Mouse (Mus musculus): ENCODE results near the gene Rab11b. TPM values are rescaled to one million over a fixed set of nuclear protein-coding genes. Genes with fewer than 3 reads are reported as not detected.
"Not testable (repeated sequence)": the region's sequence is repeated elsewhere in the genome, so short reads cannot be mapped to it uniquely, and the experiment has no call there.

Rab11b gene
- polyA plus RNA-seq, 1 experiment from 2014 or later = 220 TPM

DNA sequence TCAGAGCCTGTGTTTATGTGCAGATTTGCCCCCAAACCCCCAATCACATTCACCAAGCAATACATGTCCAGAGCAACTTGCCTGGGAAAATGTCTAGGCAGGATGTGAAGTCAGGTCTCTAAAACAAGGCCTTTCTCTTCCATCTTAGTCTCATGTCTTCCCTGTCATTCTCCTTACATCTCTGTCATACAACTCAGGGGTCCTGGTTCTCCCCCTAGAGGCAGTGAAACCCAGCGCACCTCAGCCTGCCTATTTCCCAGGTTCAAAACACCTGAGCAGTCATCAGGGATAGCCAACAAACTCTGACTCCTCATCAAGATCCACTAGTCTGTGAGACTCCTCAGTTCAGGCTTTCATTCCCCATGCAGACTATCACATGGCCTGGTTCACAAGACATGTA, 5.7 kb downstream of the Rab11b start:
- H3K4me1 ChIP-seq (ENCODE audit: control insufficient read depth, insufficient read depth, low read length) = peaks cover 36% of the 10 kb centered on the region
- H3K9ac ChIP-seq (ENCODE audit: low read depth, low read length) = no peak overlapping the region
- 75% methylated on average over 1 of the region's 1 CpGs for WGBS
- no peaks in the 10 kb centered on the region for H3K9me3 ChIP-seq (ENCODE audit: control insufficient read depth, low read length)
- H3K4me2 ChIP-seq (ENCODE audit: low read depth, low read length) = no peak overlapping the region
- H3K4me3 ChIP-seq (ENCODE audit: low read length) = no peak overlapping the region
- H3K36me3 ChIP-seq (ENCODE audit: control insufficient read depth, insufficient read depth, low read length) = no peaks in the 10 kb centered on the region; the same call in 1 of the 2 replicates
- no peak for ATAC-seq
- H3K27ac ChIP-seq (ENCODE audit: low read length) = no peak overlapping the region
- H3K27me3 ChIP-seq (replicated peaks; ENCODE audit: control insufficient read depth, insufficient read depth, low read length) = no peaks in the 10 kb centered on the region

DNA sequence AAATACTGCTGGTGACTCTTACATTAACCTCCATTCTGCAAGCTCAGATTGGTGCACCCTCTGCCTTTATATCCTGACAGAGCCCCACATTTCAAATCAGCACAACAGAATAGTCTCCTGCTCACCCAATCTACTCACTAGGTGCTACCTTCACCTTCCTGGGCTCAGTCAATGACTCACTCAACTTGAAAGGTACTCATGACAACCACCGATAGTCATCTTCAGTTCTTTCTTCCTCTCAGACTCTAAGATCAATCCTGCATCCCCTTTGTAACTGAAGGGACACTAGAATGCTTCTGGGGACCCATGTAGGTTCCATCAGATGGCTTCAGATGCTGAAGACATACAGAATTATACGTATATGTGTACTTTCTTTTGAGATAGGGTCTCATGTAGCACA, 8.0 kb downstream of the Rab11b start:
- Histone ChIP-seq H3K9me3 (ENCODE audit: control insufficient read depth, low read length) (no peaks in the 10 kb centered on the region), H3K4me3 (ENCODE audit: low read length) (no peak overlapping the region), H3K27me3 (replicated peaks; ENCODE audit: control insufficient read depth, insufficient read depth, low read length) (no peaks in the 10 kb centered on the region), H3K27ac (ENCODE audit: low read length) (no peak overlapping the region), H3K36me3 (ENCODE audit: control insufficient read depth, insufficient read depth, low read length) (peaks cover 8% of the 10 kb centered on the region), H3K9ac (ENCODE audit: low read depth, low read length) (no peak overlapping the region), H3K4me2 (ENCODE audit: low read depth, low read length) (no peak overlapping the region), H3K4me1 (ENCODE audit: control insufficient read depth, insufficient read depth, low read length) (peaks cover 22% of the 10 kb centered on the region)
- 92% methylated on average over 2 of the region's 2 CpGs for WGBS
- no peak for ATAC-seq

DNA sequence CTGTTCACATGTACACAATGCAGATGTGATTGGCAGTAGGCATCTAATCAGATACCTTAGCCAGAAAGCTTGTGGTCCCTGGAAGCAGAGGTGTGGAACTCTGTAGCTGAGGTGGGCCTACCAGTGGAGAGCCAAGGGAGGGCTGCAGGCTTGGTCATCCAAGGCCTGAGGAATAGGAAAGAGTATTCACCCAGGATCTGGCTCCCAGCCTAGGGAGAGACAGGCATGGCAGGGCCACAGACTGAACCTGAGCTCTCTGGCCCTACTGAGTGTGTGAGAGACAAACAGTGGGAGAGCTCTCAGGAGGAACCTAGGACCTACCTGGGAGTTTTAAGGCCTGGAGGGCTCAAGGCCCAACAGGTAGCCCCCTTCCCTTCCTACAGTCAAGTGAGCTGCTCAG, 9.1 kb downstream of the Rab11b start:
- H3K4me2 ChIP-seq (ENCODE audit: low read depth, low read length) = no peak overlapping the region
- H3K4me3 ChIP-seq (ENCODE audit: low read length) = no peak overlapping the region
- peaks cover 11% of the 10 kb centered on the region for H3K4me1 ChIP-seq (ENCODE audit: control insufficient read depth, insufficient read depth, low read length)
- H3K9ac ChIP-seq (ENCODE audit: low read depth, low read length) = no peak overlapping the region
- ATAC-seq = no peak
- peaks cover 8% of the 10 kb centered on the region for H3K36me3 ChIP-seq (ENCODE audit: control insufficient read depth, insufficient read depth, low read length)
- H3K27me3 ChIP-seq (replicated peaks; ENCODE audit: control insufficient read depth, insufficient read depth, low read length) = no peaks in the 10 kb centered on the region
- no peaks in the 10 kb centered on the region for H3K9me3 ChIP-seq (ENCODE audit: control insufficient read depth, low read length)
- H3K27ac ChIP-seq (ENCODE audit: low read length) = no peak overlapping the region

DNA sequence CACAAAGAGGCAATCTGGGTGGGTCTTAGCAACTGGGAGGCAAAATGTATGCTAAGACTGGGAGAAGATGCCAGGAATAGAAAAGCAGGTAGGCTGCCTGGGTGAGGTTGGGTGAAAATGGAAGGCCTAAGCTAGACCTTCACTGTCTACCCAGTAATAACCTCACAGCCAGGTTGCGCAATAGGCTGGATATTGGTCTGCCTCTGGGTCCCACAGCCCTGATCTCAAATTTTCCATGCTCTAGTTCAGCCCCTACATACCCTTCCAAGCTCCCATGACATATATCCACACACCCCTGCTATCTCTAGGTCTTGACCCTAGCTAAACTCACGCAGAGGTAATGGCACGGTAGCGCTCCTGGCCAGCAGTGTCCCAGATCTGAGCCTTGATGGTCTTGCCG, 10.9 kb downstream of the Rab11b start:
- H3K9ac ChIP-seq (ENCODE audit: low read depth, low read length) = no peak overlapping the region
- H3K36me3 ChIP-seq (ENCODE audit: control insufficient read depth, insufficient read depth, low read length) = peaks cover 11% of the 10 kb centered on the region
- 96% methylated on average over 5 of the region's 5 CpGs for WGBS
- no peak overlapping the region for H3K27ac ChIP-seq (ENCODE audit: low read length)
- no peaks in the 10 kb centered on the region for H3K27me3 ChIP-seq (replicated peaks; ENCODE audit: control insufficient read depth, insufficient read depth, low read length)
- ATAC-seq = no peak
- H3K4me3 ChIP-seq (ENCODE audit: low read length) = no peak overlapping the region
- no peak overlapping the region for H3K4me2 ChIP-seq (ENCODE audit: low read depth, low read length)
- no peaks in the 10 kb centered on the region for H3K4me1 ChIP-seq (ENCODE audit: control insufficient read depth, insufficient read depth, low read length)
- H3K9me3 ChIP-seq (ENCODE audit: control insufficient read depth, low read length) = no peaks in the 10 kb centered on the region

GRCm38 (mm10) chr17:33746011-33746410, 14.3 kb downstream of the Rab11b start:
- Histone ChIP-seq H3K36me3 (ENCODE audit: control insufficient read depth, insufficient read depth, low read length) (peaks cover 11% of the 10 kb centered on the region), H3K4me3 (ENCODE audit: low read length) (no peak overlapping the region), H3K9ac (ENCODE audit: low read depth, low read length) (no peak overlapping the region), H3K4me1 (ENCODE audit: control insufficient read depth, insufficient read depth, low read length) (no peaks in the 10 kb centered on the region), H3K9me3 (ENCODE audit: control insufficient read depth, low read length) (peaks cover 7% of the 10 kb centered on the region; the same call in 1 of the 2 replicates), H3K4me2 (ENCODE audit: low read depth, low read length) (no peak overlapping the region), H3K27ac (ENCODE audit: low read length) (no peak overlapping the region), H3K27me3 (replicated peaks; ENCODE audit: control insufficient read depth, insufficient read depth, low read length) (no peaks in the 10 kb centered on the region)
- peak; percentile 69 for ATAC-seq
- WGBS = 75% methylated on average over 2 of the region's 2 CpGs

DNA sequence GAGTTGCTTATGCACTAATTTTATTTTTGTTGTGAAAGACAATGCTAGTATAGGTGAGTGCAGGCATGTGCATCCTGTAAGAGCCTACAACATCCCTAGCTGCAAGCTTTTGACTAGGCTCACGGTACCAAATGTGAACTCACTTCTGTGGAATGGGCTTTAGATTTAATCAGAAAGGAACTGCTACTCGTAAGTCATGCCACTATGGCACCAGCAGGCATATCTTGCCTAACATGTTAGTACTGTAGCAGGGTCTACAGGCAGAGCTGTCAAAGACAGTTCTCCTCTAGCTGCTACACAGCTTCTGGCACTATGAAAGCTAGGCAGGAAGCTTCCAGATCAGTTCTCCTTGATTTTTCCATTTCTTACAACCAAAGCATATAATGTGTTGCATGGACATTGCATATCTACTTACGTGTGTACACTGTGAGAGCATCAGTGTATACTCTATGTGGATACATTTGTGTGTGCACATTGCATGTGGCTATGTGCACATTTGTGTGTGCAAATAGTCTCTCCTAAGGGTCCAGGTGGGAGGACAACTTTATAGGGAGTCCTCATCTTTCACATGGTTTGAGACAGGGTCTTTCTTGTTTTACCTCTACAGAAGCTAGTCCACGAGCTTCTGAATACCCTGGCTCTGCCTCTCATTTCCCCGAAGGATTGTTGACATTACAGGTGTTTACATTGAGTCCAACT, 15.5 kb downstream of the Rab11b start:
- Histone ChIP-seq H3K27me3 (replicated peaks; ENCODE audit: control insufficient read depth, insufficient read depth, low read length) (no peaks in the 10 kb centered on the region), H3K27ac (ENCODE audit: low read length) (no peak overlapping the region), H3K9me3 (ENCODE audit: control insufficient read depth, low read length) (peaks cover 7% of the 10 kb centered on the region; the same call in 1 of the 2 replicates), H3K9ac (ENCODE audit: low read depth, low read length) (no peak overlapping the region), H3K4me3 (ENCODE audit: low read length) (no peak overlapping the region), H3K4me2 (ENCODE audit: low read depth, low read length) (no peak overlapping the region), H3K36me3 (ENCODE audit: control insufficient read depth, insufficient read depth, low read length) (peaks cover 11% of the 10 kb centered on the region; the same call in 1 of the 2 replicates), H3K4me1 (ENCODE audit: control insufficient read depth, insufficient read depth, low read length) (no peaks in the 10 kb centered on the region)
- 70% methylated on average over 5 of the region's 5 CpGs for WGBS
- ATAC-seq = no peak

DNA sequence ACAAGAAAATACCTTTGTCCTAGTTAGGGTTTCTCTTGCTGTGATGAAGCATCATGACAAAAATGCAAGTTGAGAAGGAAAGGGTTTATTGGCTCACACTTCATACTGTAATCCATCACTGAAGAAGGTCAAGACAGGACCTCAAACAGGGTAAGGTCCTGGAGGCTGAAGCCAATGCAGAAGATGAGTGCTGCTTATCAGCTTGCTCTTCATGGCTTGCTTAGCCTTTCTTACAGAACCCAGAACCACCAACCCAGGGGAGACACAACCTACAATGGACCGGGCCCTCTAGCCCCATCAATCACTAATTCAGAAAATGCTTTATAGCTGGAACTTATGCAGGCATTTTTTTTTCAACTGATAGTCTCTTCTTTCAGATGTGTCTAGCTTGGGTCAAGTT, 17.9 kb downstream of the Rab11b start:
- Histone ChIP-seq H3K4me2 (ENCODE audit: low read depth, low read length) (no peak overlapping the region), H3K27me3 (replicated peaks; ENCODE audit: control insufficient read depth, insufficient read depth, low read length) (no peaks in the 10 kb centered on the region), H3K27ac (ENCODE audit: low read length) (no peak overlapping the region), H3K9ac (ENCODE audit: low read depth, low read length) (no peak overlapping the region), H3K36me3 (ENCODE audit: control insufficient read depth, insufficient read depth, low read length) (peaks cover 3% of the 10 kb centered on the region; the same call in 1 of the 2 replicates), H3K9me3 (ENCODE audit: control insufficient read depth, low read length) (peaks cover 7% of the 10 kb centered on the region; the same call in 1 of the 2 replicates), H3K4me1 (ENCODE audit: control insufficient read depth, insufficient read depth, low read length) (no peaks in the 10 kb centered on the region), H3K4me3 (ENCODE audit: low read length) (no peak overlapping the region)
- WGBS = 93% methylated on average over 1 of the region's 1 CpGs
- ATAC-seq = no peak

DNA sequence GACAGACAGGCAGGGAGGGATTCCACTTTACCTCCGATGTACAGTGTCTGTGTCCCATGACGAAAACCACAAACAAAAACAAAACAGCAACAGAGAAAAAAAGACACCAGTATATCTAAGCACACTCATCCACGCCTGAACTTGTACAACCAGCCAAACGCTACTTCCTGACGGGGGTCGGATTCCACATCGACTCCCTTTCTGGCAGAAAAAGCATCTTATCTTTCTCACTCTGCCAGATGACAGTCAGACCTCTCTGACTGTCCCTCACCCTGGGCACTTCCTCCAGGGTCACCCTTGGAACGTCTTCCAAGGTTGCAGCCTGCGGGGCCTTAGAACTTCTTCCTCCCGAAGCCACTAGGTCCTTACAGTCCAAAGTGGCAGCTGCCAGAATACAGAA, 26.8 kb downstream of the Rab11b start:
- 74% methylated on average over 10 of the region's 10 CpGs for WGBS
- H3K4me1 ChIP-seq (ENCODE audit: control insufficient read depth, insufficient read depth, low read length); H3K4me2 ChIP-seq (ENCODE audit: low read depth, low read length); H3K27me3 ChIP-seq (replicated peaks; ENCODE audit: control insufficient read depth, insufficient read depth, low read length); H3K27ac ChIP-seq (ENCODE audit: low read length); H3K9me3 ChIP-seq (ENCODE audit: control insufficient read depth, low read length); H3K9ac ChIP-seq (ENCODE audit: low read depth, low read length); H3K36me3 ChIP-seq (ENCODE audit: control insufficient read depth, insufficient read depth, low read length); H3K4me3 ChIP-seq (ENCODE audit: low read length); ATAC-seq: not testable (repeated sequence)

DNA sequence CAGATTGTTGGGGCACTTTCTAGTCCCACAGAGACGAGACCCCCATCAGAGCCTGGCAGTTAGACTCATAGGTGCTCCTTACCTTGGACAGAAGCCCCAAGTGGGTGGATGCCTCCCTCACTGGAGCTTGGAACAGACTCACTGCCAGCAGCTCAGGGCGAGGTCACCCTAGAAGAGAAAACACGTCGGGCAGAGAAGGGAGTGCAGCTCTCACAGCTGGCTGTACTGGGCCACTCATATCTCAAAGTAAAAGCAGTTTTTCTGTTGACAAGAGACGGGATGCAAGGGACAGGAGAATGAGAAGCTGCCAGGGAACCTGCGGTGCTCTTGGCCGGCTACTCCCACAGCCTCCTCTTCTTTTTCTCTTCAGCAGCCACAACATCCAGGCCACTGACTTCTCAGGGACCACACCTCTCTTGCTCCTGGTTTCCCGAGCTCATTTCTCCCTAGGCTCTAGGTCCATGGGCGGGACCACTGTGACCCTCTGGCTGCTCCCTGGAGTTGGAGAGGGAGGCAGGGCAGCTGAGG, 27.7 kb downstream of the Rab11b start:
- not testable (repeated sequence) for H3K9ac ChIP-seq (ENCODE audit: low read depth, low read length); H3K9me3 ChIP-seq (ENCODE audit: control insufficient read depth, low read length); H3K27ac ChIP-seq (ENCODE audit: low read length); ATAC-seq; H3K4me2 ChIP-seq (ENCODE audit: low read depth, low read length); H3K36me3 ChIP-seq (ENCODE audit: control insufficient read depth, insufficient read depth, low read length); H3K27me3 ChIP-seq (replicated peaks; ENCODE audit: control insufficient read depth, insufficient read depth, low read length); H3K4me3 ChIP-seq (ENCODE audit: low read length); H3K4me1 ChIP-seq (ENCODE audit: control insufficient read depth, insufficient read depth, low read length)
- WGBS = 64% methylated on average over 9 of the region's 9 CpGs

GRCm38 (mm10) chr17:33729215-33729614, 31.1 kb downstream of the Rab11b start:
- no peak overlapping the region for H3K4me3 ChIP-seq (ENCODE audit: low read length)
- no peak overlapping the region for H3K9ac ChIP-seq (ENCODE audit: low read depth, low read length)
- no peaks in the 10 kb centered on the region for H3K27me3 ChIP-seq (replicated peaks; ENCODE audit: control insufficient read depth, insufficient read depth, low read length)
- WGBS = 68% methylated on average over 2 of the region's 2 CpGs
- H3K4me1 ChIP-seq (ENCODE audit: control insufficient read depth, insufficient read depth, low read length) = no peaks in the 10 kb centered on the region
- no peaks in the 10 kb centered on the region for H3K36me3 ChIP-seq (ENCODE audit: control insufficient read depth, insufficient read depth, low read length)
- ATAC-seq = no peak
- no peaks in the 10 kb centered on the region for H3K9me3 ChIP-seq (ENCODE audit: control insufficient read depth, low read length)
- no peak overlapping the region for H3K4me2 ChIP-seq (ENCODE audit: low read depth, low read length)
- no peak overlapping the region for H3K27ac ChIP-seq (ENCODE audit: low read length)
